Mouse (Mus musculus) kidney, postnatal 14 days (tissue): ENCODE data around the gene Loxl1.

Source experiments
- DNase-seq: peaks from one replicate; pipeline ENCODE4 v3.0.0; 2022; ENCODE audit warnings: mixed read lengths

Gene Loxl1

DNA sequence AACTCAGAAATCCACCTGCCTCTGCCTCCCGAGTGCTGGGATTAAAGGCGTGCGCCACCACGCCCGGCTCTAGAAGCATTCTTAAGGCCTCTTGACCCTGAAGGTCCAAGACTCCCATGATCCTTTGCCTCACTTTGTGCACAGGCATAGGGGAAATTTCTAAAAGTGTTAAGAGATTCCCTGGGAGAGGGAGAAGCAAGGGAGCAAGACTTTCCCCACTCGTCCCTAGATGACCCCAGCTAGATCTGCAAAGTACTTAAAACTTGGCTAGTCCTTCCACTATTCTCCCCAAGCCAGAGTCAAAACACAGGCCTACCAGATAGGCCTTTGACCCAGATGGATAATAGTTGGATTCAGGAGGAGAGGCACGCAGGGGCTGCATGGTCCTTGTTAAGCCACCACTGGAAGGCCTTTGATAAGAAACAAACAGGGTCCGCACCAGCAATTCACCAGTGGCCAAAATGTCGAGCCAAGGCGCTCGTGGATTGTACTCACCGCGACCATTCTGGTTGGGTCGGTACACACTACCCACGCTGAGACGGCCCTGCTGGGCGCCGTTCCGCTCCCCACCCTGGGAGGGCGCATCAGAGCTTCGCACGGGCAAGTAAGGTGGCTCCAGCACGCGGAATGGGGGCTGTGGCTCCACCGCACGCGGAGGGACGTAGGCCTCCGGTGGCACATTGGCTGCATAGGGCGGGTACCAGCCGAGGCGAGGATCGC lies 1.6 kb downstream of the Loxl1 start:
- peak; percentile 48 for DNase-seq

DNA sequence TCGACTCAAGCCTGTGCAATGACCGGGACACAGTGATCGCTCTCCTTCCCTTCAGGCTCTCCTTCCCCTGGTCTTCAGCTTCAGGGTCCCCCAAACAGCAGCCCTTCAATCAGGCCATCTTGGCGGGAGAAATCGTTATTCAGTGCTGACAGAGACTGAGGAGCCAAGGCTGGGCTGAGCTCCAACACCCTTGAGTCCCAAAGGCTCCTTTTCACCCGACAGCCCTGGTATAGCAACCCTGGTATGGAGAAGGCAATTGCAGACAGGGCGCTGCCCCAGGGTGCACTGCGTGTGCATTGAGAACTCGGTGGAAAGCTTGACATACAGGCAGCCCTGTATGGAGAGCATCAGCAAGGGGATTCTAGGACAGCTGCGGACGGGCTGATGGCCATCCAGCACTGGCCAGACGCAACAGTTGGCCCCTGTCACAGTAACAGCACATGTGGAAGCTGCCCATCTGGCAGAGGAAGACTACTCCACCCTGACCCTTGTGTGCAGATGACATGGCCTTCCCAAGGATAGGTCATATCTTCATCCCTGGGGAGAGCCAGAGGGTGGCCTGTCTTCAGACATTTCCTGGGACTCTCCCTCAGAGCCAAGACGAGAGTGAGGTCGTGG lies 2.8 kb downstream of the Loxl1 start:
- peak; percentile 63 for DNase-seq

DNA sequence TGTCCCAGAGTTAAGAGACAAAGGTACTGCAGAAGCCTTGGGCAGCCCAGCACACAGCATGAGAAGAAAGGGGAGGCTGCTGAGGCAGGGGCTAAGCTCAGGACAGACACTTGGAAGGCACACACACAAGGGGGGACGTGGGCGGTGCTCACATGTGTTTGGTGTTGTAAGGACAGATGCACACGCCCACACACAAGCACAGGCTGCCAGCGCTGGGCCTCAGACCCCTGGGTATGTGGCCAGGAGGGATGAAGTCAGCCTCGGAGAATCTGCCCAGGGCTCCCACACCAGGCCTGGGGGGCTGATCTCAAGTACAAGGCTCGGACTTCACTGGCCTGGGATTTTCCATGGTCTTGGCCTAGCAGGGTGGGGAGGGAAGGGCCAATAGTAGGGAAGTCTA lies 4.6 kb downstream of the Loxl1 start:
- no peak for DNase-seq

DNA sequence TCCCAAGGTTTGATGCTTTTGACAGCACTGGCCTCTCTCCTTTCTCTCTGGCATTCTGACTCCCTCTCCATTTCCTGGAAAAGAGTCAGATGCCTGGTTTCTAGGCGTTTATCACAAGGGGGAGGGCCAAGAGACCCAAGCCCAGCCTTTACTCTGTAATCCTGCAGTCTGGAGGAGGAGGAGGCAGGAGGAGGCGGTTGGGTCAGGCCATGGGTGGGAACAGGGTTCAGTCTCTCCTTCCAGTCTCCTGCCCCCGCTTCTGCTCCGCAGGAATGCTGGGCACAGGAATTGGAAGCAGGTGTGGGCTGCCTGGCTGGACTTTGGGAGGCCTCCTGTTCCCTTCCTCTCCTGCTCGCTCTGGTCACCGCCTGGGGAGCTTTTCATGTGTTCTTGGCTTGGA lies 7.3 kb downstream of the Loxl1 start:
- DNase-seq = peak; percentile 49

DNA sequence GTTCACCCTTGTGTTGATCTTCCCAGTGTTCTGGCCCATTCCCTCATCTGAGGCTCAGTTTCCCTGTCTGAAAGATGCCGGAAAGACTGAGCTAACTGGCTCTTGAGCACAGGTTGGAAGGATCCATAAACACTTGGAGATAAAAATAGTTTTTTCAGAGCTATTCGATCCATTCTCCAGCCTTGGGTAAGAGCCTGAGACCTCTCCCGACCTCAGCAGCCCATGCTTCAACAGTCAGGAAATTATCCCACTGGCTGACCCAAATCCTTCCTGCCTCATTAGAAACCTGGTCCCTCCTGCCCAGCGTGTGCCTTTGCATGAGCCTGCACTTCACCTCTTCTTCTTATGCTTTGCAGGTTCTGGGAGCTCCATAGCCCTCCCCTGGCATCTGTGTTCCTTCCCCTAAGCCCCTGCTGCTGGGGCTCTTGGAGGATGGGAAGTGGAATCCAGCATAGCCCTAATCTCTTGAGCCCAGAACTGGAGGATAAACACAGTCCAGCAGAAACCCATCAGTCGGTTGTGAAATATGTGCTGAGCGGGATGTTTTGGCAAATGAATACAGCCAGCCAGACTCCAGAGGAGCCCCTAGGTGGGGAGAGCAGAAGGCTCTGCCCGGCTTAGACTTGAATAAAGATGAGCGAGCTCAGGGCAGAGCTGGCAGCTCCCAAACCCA lies 9.3 kb downstream of the Loxl1 start:
- peak; percentile 44 for DNase-seq

DNA sequence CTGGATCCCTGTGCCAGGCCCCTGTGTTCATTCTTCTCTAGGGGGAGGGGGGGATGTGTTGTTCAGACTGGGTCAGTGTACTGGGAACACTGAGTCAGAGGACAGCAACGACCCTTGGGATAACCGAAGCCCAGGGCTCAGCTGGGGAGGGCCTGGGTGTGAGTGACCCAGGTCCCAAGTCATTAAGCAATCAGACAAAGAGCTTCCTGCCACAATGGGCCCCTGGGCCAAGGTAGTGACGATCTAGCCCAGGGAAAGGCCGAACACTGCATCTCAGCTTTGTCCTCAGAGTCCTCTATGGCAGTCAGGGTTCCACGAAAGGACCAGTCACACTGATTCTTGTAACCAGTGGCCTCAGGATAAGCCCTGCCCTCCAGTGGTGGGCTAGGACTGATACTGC lies 9.9 kb downstream of the Loxl1 start:
- no peak for DNase-seq

DNA sequence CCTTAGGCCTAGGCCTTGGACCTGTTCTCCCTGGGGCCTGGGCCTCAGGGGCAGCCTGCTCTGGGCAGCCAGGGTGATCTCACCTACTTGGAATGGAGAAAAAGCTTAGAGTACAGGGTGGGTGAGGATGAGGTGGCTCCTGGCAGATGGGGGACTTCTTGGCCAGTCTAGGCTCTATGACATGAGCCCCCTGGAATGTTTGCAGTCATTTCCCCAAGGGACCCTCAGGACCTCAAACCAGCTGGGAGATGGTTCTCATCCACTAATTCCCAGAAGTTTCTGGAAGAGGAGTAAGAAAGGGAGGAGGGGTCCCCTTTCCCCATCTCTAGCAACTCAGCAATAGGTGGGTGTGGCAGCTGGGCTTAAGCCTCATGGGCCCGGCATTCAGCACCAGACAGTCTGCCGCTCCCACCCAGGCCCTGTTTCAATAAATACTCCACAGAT lies 13.6 kb downstream of the Loxl1 start:
- DNase-seq = no peak

DNA sequence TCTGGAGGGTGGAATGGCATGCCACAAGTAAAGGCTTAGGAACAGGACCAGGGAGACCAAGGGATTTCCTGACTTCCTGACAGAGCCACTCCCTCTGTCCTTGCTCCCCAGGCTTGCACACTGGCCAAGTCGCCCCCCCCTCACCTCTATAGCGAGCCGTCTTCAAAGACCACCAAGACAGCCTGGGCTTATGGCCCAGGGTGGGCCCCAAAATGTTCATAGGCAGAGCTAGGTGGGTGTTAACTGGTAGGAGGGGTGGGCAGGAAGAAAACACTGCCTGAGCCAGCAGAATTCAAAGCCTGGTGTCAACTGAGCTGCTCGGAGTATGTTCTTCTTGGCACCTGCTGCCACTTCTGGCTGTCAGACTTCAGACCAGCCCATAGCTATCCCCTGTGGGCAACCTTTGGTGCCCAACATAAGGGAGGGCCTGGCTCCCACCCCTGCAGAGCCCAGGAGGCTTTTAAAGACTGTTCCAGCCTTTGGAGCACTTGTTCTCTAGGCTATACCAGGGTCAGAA lies 15.0 kb downstream of the Loxl1 start:
- no peak for DNase-seq

DNA sequence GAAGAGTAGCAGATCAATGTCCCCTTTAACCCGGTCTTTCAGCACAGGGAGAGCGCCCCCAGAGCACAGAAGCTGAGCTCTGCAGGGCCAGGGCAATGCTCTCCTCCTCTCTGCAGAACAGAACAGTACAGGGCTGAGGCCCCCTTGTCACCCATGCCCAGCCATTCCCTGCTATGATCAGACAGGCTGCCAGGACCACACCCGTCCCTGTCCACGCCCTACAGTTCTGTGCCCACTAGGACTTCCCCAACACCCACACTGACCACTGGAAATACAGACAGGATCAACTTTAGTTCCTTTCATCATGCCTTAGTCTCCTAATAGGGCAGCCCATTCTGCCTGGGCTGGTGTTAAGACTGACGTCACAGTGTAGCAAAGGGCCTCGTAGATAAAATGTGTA lies 15.9 kb downstream of the Loxl1 start:
- DNase-seq = no peak

DNA sequence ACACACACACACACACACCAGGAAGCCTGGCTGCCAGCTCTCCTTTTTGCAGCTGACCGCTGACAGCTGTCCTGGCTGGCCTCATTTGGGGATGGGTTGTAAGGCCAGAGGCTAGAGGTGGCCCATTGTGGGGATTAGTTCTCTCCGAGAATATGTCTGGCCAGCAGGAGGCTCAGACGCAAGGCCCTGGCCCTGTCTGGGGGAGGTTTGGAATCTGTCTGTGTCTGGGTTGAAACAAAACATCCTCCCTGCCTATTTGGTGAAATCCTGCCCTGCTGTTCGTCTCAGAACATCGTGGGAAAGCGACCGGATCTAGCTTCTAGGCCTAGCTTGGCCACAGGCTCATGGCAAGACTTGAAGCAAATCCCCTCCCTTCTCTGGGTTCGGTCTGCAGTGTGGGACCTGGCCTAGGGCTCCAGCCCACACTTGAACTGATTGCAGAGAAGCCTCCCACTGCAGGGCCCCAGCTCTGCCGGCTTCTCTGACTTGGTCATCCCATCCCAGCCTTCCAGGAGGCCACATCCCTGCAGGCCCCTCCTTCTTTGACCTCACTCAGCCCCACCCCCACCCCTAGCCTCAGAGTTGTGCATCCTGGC lies 17.1 kb downstream of the Loxl1 start:
- peak; percentile 76 for DNase-seq

DNA sequence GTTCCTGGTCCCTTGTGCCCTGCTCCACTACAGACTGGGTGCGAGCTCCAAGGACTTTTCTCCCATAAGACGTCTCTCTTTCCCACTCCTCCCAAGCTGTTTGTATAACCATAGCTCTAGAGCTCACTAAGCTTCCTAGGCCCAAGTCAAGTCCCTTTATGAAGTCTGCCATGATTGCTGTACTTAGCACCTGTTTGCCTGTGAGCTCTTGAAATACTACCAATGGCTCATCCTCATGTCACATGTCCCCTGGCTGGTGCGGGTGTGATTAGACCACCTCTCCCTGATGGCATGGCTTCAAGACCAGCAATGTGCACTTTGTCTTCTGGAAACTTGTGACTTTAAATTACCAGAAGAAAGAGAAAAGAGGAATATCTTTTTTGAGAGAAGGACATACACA lies 17.6 kb downstream of the Loxl1 start:
- no peak for DNase-seq

DNA sequence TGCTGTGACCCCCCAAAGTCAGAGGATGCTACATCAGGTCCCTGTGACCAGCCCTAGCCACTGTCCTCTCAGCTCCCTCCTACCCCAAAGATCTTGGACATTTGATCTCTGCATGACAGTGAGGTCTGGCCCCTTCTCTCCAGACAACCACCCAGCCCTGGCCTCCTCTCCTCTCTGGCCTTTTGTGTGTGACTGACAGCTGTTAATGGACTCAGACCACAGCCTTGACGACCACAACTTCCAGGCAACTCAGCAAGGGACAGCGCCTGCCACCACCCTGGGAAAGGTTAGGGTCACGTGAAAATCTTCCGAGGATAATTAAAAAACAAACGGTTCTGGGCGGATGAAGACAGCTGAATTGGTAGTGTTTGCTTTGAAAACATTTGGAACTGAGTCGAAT lies 18.5 kb downstream of the Loxl1 start:
- no peak for DNase-seq

DNA sequence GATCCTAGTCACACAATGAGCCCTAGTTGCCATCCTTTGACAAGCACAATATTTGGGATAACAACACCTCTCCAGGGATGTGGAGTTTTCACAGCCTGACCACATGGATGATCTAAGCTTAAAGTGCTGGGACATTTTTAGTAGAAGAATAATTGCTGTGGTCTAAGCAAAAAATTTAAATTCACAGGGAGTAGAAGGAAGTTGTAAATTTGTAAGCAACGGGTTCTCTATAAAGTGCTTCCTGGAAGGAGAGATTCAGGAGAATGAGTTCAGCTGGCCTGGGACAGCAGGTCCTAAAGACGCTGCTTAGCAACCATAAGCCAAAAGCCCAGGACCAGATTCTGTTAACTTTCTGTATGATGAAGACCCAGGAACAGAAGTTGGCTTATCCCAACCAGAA lies 23.1 kb downstream of the Loxl1 start:
- no peak for DNase-seq

DNA sequence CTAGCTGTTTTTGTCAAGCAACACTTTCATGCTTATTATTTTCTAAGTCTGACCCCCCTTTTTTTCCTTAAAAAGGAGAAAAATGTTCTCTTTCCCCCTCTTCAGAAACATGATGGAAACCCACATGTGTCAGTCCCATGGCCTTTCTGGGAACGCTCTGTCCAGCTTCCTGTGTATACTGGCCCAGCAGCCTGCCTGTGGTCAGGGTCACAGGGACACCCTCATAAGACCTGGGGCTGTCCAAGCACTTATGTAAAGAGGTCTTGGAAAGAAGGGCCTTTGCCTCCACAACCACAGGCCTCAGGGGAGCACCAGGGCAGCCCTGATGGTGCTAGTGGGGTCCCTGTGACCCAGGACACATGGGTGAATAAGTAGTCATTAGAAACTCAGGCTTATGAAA lies 23.9 kb downstream of the Loxl1 start:
- peak; percentile 68 for DNase-seq

DNA sequence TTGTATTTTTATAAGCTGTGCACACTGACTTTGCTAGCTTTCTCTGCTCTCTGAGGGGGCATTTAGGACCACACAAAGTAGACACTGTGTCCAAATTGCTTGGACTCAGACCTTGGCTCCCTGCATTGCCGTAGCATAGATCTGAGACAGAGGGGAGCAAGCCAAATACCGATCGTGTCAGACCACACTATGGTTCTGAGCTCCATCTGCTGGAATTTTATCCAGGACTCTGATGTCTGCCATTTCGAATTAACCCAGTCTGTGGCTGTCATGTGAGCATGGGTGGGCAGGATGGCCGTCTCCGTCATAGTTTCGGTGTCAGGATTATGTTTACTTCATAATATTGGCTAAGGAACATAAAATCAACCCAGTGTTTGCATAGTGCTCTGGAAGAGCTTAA lies 29.6 kb downstream of the Loxl1 start:
- no peak for DNase-seq

DNA sequence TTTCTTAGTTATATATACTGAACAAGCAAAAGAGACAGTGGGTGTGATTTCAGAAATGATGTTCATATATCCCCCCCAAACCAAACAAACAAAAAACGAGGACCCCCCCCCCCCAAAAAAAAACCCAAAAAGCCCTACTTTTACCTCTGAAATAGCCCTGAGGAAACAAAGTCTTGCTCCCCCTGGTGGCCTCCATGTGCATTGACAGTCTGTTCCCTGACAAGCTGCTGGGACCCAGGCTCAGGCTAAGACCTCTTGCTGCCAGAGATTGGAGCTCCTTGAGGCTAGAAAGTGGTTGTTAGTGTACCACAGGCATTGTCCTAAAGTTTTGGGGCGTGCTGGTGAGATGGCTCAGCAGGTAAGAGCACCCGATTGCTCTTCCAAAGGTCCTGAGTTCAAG lies 31.4 kb downstream of the Loxl1 start:
- DNase-seq = no peak

DNA sequence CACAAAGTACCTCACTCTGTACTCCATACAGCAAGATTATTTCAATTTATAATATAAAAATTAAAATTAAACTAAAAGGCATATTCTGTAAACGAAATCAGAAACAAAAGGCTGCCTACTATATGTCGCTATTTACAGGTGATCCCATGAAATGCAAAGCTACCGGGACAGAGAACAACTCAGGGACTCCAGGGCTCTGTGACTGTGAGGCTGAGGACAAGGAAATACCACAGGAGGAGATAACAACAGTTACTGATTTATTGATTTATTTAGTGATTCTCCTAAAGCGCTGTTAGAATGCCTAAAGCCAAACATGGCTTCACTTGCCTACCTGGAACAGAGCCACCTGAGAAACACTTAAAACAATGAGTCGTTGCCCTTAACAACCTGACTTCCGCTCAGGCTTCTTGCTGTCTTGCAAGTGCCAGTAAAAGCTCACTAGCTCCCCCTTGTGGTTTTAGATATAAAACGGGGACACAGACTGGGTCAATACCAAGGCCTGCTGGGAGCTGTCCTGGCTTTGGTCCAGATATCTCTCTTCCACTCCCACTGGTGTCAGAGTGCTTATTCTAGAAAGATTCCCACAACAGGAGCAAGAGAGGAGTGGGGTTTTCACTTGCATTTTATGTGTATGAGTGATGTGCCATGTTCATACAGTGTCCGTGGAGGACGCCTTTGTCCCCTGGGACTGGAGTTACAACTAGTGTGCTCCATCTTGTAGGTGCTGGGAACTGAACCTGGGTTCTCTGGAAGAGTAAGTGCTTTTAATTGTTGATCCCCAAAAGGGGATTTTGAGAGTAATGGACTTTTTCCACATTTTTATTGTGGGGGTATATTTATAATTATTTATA lies 32.5 kb downstream of the Loxl1 start:
- DNase-seq = peak; percentile 86

DNA sequence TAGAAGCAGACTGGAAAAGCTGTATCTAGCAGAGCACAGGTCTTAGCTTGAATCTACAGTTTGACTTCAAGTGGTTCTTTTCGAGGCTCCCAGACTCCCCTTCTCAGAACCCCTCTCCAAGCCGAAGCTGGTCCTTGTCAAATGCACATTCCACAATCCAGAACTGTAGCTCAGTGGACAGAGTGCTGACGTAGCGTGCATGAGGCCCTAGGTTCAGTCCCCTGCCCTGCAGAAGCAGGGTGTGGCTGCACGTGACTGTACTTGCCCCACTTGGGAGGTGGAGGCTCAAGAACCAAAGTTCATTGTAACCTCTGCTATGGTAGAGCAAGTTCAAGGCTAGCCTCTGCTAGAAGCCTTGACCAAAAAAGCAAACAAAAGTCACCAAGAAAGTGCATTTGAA lies 33.2 kb downstream of the Loxl1 start:
- no peak for DNase-seq

DNA sequence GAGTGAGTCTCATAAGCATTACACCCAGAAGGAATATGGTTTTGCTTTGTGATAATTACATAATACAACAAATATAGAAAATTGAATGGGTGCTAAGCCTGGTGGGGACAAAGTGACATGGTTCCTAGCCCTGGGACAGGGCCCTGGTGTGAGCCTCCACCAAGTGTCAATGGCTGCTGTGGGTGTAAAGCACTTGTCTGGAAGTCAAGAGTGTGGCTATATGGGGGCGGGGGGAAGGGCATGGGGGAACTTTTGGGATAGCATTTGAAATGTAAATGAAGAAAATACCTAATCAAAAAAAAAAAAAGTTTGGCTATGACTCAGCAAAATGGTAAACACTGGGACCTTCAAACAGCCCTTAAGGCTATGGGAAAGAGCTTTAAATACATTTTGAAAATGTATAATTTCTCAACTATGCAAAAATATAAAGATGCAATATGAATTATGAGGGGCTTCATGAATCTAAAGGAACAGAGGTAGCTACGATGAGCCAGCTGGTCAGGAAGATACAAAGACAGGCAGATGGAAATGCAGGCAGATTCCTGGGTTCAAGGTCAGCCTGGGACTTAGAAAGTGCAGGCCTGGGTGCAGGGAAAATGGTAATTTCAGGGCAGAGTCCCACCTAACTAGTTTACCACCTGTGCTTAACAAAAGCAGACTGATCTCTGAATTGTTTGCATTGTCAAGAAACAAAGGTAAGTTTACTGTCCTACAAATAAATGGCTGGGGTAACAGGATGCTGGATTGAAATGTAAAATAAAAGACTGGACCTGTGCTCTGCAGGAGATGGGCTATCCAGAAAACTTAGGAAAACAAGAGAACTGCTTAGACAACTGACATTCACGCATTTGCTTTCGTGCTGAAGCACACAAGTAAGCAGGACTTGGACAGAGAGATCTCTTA lies 33.9 kb downstream of the Loxl1 start:
- DNase-seq = no peak

DNA sequence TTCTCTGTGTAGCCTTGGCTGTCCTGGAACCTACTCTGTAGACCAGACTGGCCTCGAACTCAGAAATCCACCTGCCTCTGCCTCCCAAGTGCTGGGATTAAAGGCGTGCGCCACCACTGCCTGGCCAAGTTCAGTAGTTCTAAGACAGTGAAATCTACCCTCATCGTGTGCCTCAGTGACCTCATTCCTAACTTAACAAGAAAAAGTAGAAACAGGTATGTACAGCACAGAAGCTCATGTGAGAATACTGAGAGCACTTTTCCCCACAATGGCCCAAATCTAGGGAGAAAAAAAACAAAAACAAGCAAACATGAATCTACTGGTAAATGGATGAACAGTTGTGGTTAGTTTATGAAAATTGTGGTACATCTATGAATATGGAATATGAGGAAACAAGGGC lies 34.7 kb downstream of the Loxl1 start:
- no peak for DNase-seq

DNA sequence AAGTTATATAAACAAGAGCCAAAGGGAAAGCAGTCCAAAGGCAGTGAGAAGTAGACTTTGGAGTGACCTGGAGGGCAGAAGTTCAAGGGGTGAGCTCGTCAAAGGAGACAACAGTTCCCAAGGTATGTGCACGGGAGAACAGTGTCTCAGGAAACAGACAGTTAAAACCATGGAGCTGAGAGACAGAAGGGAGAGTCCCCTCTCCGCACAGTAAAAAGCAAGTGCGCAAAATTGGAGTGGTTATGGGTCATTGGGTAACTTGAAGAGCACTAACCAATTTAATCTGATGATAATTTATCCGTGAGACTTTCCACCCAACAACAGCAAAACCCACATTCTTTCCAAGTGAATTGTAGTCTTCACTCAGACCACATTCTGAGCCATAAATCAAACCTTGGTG lies 36.6 kb downstream of the Loxl1 start:
- DNase-seq = no peak

DNA sequence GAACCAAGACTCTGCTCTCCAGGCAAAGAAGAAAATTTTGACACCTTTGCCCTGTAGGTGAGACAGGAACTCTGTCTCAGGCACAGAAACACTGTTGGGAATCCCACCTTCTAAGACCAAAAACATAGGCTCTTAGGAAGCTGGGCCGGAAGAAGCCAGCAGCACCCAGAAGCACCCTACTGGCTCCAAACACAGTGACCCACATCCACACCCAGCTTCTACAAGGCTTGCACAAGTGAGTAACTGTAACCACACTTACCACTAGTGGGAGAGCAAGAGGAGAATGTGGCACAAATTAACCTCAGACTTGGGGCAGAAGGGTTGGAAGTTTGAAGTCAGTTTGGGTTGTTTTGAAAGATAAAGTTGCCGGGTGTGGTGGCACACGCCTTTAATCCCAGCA lies 37.2 kb downstream of the Loxl1 start:
- DNase-seq = no peak
